Mouse (Mus musculus): Measurements from ENCODE around the gene Faap20.

The Faap20 gene

DNA sequence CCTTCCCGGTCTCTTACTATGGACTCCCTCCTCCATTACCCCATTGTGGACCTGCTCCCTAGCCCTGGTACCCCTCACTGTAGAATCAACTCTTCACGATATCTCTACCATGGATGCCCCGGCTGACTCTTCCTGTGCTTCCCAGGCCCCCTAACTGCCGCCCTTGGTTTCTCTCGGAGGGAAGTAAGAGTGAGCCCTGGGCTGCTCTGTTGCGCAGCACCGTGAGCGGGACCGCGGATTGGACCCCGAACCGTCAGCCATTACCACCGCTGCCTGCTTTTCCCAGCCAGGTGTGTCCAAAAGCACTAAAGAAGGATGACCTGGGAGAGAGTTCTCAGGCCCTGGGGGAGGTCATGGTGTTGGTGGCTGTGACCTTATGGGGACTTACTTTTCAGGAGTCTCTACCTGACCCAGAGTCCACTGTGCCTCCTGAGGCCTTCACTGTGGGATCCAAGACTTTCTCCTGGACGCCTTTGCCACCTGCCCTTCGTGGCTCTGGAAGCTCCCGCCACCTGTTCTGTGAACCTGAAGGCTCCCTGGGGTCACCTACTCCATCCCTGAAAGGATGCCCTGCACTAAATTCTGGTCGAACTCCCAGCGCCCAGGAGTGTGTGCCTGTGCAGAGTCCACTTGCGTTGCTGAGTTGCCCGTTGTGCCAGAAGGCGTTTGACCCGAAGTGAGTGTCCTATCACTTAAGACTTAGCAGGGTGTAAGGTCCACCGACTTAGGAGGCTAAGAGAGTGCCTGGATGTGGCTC lies 937 bp downstream of the Faap20 start:
- DNase-seq, result peak; percentile 78

DNA sequence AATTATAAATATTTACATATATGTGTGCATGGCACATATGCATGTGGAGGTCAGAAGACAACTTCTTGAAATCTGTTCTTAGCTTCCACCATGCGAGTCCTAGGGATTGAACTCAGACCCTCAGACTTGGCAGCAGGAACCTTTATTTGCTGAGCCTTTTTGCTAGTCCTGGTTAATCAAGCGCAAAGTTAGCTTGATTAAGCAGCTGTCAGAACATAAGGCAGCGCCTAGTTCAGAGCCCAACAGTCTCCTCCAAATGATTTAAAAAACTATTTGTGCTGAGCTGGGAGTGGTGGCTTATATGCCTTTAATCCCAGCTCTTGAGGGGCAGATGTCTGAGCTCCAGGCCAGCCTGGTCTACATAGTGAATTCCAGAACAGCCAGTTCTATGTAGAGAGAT lies 1.5 kb downstream of the Faap20 start:
- no peak for DNase-seq

DNA sequence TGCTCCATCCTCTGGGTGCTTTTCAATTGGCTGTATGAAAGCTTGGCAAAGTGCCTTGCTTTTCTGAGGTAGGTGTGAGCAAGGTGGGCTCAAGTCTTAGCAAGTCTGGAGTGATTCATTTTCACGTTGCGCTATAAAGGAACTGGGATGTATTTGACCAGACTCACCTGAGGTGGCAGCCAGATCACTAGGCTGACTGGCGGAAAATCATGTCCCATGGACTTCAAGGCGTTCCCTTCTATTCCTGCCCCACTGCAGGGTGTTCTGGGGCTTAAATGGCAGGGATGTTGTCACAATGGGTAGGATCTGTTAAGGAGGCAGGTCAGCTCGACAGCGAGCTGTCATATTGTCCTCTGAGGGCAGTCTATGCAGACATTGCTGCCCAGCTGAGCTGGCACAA lies 2.7 kb downstream of the Faap20 start:
- no peak for DNase-seq

DNA sequence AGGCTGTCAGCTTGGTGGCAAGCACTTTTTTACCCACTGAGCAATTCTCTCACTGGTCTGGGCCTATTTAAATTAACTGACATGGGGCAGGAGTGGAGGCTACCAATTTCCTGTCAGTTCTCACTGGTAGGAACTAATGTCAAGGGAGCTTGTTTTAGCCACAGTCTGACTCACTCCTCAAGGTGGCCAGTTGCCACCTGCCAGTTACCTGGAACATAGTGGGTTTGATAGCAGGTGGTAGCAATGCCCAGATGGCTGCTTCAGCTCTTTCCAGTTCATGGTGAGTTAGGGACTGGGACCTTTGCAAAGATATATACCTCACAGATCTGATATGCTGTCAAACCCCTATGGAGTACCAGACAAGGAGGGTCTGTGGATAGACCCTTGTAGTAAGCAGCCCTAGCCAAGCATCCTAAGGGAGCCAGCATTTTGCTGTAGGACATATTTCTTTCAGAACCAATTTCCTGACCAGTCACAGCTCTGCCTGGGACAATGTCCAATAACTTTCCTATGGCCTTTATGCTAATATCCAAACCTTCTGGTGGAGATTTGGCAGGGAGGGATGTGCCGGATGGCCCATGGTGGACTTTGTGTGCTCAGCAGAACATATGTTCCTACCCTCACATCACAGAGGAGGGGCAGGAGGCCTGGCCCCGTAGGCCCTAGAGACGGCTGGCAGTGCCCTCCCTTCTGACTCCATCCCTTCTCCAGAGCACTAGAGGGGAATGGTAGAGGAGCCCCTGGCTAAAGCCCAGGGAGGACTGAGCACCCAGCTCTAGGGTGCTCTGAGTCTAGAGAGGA lies 15.1 kb downstream of the Faap20 start:
- no peak for DNase-seq

DNA sequence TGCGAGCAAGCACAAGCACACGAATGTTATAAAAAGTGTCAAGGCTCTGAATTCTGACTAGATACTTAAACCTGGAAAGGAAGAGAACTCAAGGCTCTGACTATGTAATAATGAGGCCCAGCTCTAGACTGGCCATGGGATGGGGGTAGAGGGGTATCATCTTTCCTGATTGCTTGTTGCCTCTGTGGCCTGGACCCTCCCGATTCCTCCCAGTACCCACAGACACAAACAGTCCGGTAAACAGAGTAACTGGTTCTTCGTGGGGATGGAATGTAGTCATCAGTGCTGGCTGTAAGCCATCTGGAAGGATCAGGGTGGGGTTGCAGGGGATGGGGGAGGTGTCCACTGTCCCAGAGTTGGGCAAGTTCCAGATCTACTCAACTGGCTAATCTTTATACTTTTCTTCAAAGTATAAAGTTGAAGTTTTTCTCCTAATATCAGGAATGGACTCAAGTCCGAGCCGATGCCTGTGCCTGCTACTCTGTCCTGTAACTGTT lies 17.5 kb downstream of the Faap20 start:
- peak; percentile 18 for DNase-seq

DNA sequence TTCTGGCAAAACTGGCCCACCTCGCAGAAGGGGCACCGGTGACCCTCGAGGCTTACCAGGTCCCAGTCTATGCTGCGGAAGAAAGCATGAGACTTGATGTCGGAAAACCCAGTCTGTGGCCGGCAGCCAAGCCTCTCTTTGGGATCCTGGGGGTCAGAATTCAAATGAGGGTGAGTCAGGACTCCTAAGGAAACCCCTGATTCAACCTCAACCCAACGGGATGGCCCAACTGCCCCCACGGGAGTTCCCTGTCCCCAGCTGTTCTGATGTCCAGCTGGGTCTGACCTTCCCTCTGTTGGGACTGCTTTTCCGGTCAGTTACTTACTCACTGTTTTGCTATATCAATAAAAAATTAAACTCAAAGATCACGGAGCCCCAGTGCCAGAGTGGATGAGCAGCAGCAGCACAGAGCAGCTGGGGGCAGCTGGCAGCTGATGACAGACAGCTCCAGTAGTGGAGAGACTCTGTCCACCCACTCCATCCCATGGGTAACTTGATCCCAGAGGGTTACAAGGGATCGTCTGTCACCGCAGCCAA lies 18.1 kb downstream of the Faap20 start:
- peak; percentile 25 for DNase-seq

DNA sequence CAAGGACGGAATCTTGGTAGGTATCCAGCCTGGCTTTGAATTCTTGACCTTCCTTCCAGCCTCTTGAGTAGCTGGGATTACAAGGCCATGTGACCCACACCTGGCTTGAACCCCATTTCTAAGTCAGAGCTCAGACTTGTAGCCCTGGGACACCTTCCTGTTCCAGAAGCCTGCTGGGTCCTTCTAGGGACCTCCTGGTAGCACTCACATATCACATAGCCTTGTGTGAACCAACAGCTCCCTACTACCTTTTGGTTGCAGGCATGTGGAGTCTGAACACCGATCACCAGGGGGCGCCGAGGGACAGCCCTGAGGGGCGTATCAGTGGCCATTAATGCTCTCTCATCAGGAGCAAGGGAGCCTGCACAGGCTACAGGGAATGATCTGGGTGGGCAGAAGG lies 18.8 kb downstream of the Faap20 start:
- DNase-seq, result peak; percentile 45

DNA sequence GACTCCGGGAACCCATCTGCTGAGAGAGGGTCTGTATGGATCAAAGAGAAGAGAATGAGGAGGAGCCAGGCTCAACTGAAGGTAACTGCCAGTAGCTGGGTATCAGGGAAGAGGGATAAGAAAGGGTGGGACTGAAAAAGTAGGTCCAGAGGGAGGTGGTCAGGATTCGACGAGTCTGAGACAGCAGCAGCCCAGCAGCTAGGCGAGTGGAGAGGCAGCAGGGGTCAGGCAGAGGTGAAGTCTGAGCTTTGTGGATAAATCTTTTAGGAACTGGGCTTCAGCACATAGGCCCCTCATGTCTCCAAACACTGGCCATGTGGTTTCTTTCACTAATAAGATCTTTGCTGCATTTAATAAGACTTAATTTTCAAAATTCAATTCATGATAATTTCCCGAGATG lies 24.8 kb downstream of the Faap20 start:
- no peak for DNase-seq

DNA sequence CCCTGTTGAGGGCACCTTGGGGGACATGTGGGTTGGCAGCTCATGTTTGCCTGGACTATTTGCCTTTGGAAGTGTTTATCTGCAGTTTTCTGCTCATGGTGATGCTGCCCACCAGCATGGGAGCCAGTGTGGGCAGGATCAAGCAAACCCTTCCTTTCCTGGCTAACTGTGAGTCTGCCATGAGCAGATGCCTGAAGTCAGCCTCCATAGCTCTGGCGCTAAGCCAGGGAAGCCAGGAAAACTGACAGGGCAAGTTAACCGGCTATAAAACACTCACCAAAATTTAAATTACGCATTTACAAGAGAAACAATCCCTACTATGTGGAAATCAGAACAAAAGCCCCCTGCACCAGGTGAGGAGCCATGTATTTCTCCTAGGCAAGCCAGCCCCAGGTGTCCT lies 25.2 kb downstream of the Faap20 start:
- no peak for DNase-seq

DNA sequence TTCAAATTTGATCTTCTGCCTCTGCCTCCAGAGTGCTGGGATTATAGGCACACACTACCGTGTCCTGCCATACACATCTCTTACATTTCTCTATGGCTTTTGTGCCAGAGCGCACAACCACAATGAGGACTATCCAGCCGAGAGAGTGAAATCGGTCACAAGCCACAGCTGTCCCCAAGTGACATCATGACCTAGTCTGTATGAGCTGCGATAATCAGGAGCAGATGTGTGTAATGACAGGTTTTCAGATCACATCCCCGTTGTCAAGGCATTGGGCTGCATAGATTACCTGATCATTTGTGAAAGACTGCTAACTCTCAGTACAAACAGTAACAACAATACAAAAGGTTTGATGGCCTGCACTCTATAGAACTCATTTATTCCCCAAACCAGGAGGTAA lies 28.4 kb downstream of the Faap20 start:
- DNase-seq, result no peak

DNA sequence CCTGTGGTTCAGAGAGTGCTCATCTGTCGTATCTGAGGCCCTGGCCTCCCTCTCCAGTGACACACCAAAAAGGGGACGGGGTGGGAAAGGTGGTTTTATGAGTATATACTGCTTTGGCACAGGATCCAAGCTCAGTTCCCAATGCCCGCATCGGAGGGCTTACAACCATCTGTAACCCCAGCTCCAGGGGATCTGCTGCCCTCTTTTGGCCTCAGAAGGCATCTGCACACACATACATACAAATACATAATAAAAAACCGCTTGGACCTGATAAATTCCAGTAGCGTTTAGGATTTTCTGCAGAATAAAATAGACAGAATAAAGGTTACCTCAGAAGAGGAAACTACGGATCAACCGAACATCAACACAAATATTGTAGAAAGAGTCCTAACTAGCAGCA lies 29.5 kb downstream of the Faap20 start:
- DNase-seq, result no peak

DNA sequence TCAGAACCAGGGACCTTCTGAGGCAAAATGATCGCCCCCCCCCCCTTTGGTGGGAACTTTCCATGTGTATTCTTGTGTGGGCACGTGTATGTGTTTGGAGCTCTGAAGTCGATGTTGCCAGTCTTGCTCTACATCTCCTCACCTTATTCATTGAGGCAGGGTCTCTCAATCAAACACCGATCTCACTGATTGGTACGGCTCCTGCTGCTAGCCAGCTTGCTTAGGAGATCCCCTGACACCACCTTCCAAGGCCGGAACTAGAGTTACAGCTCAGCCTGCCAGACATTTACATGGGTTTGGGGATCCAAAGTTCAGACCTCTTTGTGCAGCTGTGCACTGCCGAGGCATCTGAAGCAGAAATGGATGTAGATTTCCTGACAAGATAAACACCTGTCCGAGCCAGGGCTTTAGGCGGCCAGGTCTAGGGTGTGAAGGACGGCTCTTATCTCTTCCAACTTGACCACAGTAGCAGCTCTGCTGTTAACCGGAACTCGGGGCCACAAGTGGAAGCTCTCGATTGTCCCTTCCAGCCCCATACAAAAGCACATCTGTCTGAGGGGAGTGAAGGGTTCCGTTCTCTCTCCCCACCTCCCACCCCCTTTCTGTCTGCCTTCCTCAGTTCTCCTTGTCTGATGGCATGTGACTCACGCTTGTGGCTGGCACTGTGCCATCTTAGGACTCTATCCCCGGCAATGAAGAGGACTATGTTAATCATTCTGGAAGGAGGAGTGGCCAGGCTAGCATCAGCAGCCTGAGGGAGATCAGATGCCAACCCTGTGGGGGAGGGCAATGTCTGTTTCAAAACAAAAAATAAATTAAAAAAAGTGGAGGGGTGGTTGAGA lies 30.5 kb downstream of the Faap20 start:
- DNase-seq, result peak; percentile 61

DNA sequence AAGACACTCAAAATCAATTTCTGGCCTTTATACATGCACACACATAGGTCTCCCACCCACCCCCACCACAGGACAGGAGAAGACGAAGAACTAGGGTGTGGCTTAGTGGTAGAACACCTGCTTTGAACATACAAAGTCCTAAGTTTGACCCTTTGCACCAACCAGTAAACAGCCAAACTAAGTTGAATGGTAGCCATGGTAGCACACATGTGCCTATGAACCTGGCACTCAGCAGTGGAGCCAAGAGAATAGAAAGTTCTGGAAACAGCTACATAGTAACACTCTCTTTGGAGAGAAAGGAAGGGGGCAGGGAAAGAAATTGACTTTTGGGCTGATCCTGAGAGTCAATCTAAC lies 31.1 kb downstream of the Faap20 start:
- peak; percentile 38 for DNase-seq

DNA sequence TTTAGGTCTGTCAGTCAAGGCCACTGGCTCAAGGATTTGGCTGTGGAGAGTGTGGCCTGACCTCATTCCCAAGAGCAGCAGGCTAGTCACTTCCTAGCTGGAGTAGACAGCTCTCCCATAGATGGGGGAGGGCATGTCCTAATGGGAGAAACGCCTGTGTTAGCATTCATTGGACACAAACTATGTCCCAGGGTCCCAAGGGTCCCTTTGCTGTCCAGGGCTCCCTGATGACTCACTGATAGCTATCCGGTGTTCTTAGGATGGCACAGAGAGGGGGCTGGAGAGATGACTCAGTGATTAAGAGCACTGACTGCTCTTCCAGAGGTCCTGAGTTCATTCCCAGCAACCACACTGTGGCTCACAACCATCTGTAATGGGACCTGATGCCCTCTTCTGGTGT lies 31.6 kb downstream of the Faap20 start:
- DNase-seq, result no peak

DNA sequence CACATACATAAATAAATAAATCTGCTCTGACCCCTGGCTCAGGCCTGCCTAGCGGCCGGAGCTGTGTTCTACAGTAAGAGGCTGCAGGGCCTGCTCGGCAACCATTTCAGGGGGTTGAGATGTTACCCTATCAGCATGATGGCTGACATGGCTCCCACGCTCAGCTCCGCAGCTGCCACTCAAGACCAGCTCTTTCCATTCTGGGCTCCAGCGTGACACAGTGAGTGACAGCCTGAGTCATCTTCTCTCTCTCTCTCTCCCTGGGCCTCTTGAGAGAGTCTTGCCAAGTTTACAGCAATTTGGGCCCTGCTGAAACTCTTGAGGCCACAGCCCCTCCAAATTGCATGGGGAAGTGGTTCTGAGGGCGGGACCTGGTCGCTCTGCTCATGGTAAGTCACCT lies 32.0 kb downstream of the Faap20 start:
- DNase-seq, result no peak

DNA sequence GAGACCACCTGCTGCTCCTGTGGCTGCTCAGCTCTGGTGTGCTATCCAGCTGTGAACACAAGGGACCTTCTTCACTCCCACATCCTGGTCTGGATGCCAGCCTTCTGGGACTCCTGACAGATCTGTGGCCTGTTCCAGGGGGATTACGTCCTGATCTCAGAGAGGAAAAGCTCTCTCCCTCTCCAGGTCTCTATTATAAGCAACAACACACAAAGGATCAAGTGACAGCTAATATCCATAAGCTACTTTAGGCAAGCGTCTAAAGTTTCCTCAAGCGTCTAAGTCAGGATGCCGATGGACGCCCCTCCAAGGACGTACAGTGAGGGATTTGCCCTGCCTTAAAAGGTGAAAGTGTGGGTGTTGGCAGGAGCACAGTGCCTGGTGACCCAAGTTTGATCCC lies 32.6 kb downstream of the Faap20 start:
- DNase-seq, result no peak

DNA sequence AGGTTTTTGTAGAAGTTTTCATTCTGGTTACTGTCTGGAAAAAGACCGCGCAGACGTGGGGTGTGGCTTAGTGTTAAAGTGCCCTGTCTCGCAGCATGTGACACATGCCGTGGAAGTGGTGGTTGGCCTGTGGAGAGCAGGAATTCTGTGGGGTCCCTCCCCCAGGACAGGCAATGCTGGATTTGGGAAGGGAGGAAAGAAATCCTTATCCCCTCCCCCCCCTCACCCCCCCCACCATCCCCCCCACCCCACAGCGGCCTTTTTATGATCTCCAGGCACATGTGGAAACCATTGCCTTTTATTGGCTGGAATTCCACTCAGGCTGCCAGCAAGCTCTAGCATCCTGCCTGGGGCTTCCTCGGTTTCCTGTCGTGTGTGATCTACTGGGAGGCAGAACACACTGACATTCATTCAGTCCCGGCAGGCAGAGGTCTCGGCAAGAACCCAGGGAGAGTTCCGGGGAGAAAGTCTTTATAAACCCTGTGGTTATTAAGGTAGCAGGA lies 33.5 kb downstream of the Faap20 start:
- DNase-seq, result no peak

DNA sequence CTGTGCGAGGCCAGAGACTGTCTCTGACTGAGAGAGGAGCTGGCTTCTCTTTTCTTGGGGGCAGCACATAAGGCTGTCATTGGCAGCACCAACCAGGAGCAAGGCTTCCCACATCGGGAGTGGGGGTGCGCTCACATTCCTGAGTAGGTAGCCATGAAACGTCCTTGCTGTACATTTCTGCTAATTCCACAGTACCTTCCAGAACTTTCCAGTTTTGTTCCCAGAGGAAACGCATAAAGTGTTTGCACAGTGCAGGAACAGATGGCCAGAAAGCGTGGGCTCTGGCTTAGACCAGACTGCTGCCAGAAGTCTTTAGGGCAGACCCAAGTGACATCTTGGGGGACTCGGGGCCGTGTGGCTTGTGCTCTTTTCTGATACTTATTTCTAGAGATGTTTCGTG lies 34.0 kb downstream of the Faap20 start:
- DNase-seq, result no peak

DNA sequence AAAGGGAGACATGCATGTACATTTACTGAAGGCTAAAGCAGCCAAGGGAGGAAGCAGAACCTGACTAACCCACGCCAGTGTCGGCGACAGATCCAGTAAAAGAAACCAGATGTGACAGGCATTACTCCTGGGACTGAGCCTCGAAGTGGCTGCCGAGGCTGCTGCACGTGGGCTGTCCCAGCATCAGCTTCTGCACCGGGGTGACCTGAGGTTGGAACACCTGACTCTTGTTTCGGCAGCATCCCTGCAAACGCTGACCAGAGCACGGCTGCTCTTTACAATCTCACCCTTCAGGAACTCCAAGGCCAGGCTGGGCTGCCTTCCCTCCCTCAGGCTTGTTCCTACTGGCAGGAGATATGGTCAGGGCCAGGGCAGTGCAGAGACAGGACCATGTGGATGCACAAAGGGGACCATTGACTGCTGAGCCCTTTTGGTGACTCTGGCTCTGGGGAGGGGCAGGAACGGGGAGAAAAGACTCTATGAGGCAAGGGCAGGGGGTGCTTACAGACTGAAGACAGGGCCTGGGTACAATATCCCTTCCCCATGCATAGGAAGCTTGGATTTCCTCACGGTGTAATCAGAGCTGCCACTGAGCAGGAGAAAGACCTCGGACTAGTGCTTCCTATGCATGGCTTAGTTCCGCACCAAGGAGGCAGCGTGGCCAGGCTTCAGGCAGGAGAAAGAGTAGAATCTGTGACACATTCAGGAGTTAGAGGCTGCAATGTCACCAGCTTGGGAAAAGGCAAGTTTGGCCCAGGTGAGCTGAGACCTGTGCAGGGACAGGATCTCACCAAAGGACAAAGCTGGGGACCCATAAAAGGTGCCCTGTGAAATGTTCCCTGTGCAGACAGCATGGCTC lies 35.1 kb downstream of the Faap20 start:
- DNase-seq, result no peak

DNA sequence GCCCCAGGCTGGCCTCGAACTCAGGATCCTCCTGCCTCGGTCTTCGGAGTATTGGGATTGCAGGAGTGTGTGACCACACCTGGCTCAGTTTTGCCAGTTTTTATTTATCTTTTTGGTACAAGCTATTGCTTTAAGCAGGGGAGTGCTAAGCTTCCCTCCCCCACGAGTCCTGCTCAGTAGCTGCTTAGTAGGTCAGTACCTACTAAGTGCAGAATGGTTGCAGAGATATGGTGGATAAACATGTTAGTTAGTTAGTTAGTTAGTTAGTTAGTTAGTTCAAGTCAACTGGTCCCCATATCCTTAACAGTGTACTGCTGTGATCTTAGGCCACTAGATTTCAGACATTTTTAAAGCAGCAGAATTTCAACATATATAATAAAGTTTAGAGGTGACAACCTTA lies 36.5 kb downstream of the Faap20 start:
- no peak for DNase-seq

DNA sequence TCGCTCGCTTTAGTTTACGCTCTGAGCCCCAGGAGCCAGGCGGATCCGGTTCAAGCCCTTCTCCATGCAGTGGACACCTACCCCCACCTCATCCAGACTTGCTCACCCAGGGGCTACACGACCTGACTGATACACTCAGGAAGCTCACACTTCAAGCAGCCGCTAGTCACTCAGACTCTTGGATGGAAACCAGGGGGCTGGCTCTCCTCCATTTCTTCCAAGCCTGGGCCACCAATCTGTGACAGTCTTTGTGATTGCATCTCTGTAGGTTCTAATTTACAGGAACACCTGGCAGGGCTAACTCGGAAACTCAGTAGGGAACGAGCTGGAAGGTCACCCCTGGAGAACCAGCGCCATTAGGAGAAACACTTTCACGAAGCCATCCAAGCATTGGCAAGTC lies 38.1 kb downstream of the Faap20 start:
- DNase-seq, result no peak

DNA sequence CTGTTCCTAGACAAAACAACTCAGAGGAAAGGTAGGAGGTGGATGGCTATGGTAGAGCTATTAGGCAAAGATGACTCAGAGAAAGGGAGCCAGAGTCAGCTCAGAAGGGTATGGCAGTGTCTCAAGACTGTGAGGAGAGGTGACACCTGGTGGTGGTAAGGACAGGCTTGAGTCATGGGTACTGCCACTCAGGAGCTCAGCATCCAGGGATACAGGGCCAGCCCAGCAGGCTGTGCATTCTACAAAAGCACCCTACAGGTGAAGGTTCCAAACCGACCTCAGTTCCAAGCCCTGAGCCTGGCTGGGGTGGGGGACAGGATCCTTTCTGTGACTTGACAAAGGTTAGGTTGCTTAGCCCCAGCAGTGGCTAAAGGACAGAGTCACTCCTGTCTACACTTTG lies 39.0 kb downstream of the Faap20 start:
- no peak for DNase-seq
